Mouse (Mus musculus) hindbrain, embryonic 10.5 days (tissue): ENCODE results near the gene Clca1. TPM values are rescaled to one million over a fixed set of nuclear protein-coding genes. Genes with fewer than 3 reads are reported as not detected.

ENCODE experiments used
- DNase-seq: peaks from one replicate; pipeline ENCODE4 v3.0.0-alpha.2; 2017; ENCODE audit warnings: low spot score
- H3K27ac ChIP-seq: fragments of 300-500 bp; sonication (generic); 2 replicates; pipeline ENCODE4 v1.5.1; 2016; ENCODE audit warnings: mild to moderate bottlenecking, moderate library complexity
- H3K27me3 ChIP-seq: fragments of 300-500 bp; sonication (generic); 2 replicates; pipeline ENCODE4 v1.6.1; 2016; ENCODE audit warnings: mild to moderate bottlenecking; ENCODE audit not compliant: poor library complexity, insufficient read depth, severe bottlenecking
- H3K36me3 ChIP-seq: fragments of 300-500 bp; sonication (generic); 2 replicates; pipeline ENCODE4 v1.6.1; 2016; ENCODE audit warnings: mild to moderate bottlenecking, moderate library complexity
- H3K4me1 ChIP-seq: fragments of 300-500 bp; sonication (generic); replicated peaks from 2 replicates; pipeline ENCODE4 v1.6.1; 2016; ENCODE audit warnings: mild to moderate bottlenecking
- H3K4me3 ChIP-seq: fragments of 300-500 bp; sonication (generic); 2 replicates; pipeline ENCODE4 v1.5.1; 2016; ENCODE audit warnings: mild to moderate bottlenecking, moderate library complexity
- H3K9me3 ChIP-seq: fragments of 300-500 bp; sonication (generic); 2 replicates; pipeline ENCODE4 v1.6.1; 2016; ENCODE audit warnings: mild to moderate bottlenecking, moderate library complexity
- WGBS: fragments of 180-500 bp; shearing (Covaris S2); methylation state at CpG from one replicate; pipeline ENCODE4 v1.1.7; 2016; 5-methylcytosine and 5-hydroxymethylcytosine counted together
- polyA plus RNA-seq: library from polyadenylated mRNA; unstranded; fragments of >200 nt; fragmentation: Nextera tagmentation; extraction: Ambion mirVana; gene quantifications from 2 replicates; pipeline ENCODE4 v1.2.1, GENCODE M21; 2016

The Clca1 gene
- polyA plus RNA-seq, 1 experiment from 2014 or later: not detected

DNA sequence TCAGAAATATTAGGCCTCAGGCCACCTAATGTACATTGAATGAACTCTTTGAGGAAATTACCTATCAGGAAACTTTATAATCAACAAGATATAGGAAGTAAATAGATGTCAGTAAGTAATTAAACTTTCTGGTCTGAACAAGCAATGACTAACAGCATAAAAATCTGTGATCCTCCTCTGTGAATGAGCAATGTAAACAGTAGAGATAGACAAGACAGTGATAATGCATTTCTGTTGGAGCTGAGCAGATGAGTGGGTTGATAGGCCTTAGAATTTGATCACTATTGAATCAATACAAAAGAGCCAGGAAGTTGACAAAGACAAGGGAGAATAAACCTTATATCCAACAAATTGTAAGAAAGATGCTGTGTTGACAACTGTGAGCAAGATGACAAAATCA lies 40.0 kb downstream of the Clca1 start:
- Histone ChIP-seq H3K27ac (no peak overlapping the region), H3K36me3 (no peaks in the 10 kb centered on the region), H3K27me3 (no peaks in the 10 kb centered on the region), H3K4me3 (no peak overlapping the region), H3K4me1 (no peaks in the 10 kb centered on the region), H3K9me3 (no peaks in the 10 kb centered on the region)
- no peak for DNase-seq

DNA sequence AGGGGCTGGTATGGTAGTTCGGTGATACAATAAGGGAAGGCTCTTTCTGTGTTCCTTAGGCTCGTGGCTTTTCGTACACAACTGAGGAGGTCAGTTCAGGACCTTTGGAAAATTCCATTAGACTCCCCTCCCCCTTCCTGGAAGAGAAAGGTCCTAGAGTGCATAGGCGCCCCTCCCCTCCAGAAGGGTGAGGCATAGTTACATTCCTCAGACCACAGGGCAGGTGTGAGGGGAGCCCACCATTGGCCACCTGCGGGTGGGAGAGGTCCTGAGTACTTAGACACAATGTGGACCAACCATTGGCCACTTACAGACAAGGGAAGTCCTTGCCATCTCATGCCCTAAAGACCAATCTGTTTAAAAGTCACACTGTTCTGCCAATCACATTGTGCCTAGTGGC lies 46.7 kb downstream of the Clca1 start:
- WGBS: 80% methylated on average over 5 of the region's 5 CpGs
- H3K9me3 ChIP-seq: no peaks in the 10 kb centered on the region
- no peak overlapping the region for H3K4me3 ChIP-seq
- no peaks in the 10 kb centered on the region for H3K36me3 ChIP-seq
- no peak for DNase-seq
- H3K27me3 ChIP-seq: no peaks in the 10 kb centered on the region
- no peaks in the 10 kb centered on the region for H3K4me1 ChIP-seq
- no peak overlapping the region for H3K27ac ChIP-seq

DNA sequence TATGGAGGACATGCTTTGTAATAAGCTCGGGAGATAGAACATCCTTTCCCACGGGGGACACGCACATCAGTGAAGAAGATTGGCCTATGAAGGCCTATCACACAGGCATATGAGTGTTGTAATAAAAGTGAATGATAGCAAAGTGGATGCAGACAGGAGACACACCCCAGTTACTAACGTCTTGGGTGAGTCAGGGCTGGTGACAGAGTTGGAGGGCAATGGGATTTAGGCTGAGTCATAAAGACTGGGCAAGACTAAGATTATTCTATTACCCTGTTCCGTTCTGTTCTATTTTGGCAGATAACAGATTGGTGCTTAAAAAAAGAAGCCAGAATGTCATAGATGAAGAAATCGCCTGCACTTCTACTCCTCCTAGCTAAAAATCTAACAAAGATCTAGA lies 52.0 kb downstream of the Clca1 start:
- Histone ChIP-seq H3K27ac (no peak overlapping the region), H3K4me1 (peaks cover 5% of the 10 kb centered on the region; the same call in 1 of the 2 replicates)

DNA sequence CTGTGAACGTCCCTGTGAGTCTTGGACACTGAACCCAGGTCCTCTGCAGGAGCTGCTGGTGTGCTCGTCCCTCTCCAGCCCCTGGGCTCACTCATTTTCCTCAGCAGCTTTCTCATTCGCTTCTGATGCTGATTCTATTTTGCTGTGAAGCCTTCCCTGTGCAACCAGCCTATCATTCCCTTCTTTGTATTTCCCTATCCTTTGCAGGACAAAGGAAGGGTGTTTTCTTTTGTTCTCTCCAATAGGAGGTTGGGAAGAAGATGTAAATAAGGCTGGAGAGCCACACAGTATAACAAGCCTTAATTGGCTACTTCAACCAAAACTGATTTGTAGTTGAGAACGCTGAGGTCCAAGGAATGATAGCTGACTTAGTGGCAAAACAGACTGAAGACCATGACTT lies 54.9 kb downstream of the Clca1 start:
- 22% methylated on average over 4 of the region's 4 CpGs for WGBS
- H3K27ac ChIP-seq: no peak overlapping the region; the same call in 1 of the 2 replicates
- H3K4me1 ChIP-seq: peaks cover 5% of the 10 kb centered on the region; the same call in 1 of the 2 replicates
- no peaks in the 10 kb centered on the region for H3K9me3 ChIP-seq
- H3K27me3 ChIP-seq: no peaks in the 10 kb centered on the region
- H3K36me3 ChIP-seq: no peaks in the 10 kb centered on the region
- DNase-seq: no peak
- no peak overlapping the region for H3K4me3 ChIP-seq

More for the DNA sequence above, 52.0 kb downstream of the Clca1 start:
- Histone ChIP-seq H3K36me3 (no peaks in the 10 kb centered on the region), H3K27me3 (no peaks in the 10 kb centered on the region), H3K4me3 (no peak overlapping the region), H3K9me3 (no peaks in the 10 kb centered on the region)
- 90% methylated on average over 6 of the region's 6 CpGs for WGBS
- no peak for DNase-seq

DNA sequence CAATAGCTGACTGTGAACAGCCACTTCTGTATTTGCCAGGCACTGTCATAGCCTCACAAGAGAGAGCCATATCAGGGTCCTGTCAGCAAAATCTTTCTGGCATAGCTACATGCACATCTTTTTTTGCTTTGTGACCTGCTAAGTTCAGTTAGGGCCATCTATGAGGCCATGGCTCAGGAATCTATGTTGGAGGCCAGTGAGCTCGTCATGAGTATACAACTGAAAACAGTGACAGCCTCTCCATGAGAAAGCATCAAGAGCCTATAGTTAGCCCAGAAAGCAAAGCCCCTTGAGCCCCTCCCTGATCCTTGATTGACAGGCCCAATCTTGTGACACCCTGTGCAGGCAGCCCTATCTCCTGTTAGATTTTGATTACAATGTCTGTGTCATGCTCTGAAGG lies 56.5 kb downstream of the Clca1 start:
- H3K4me3 ChIP-seq: no peak overlapping the region
- WGBS: 63% methylated on average over 1 of the region's 1 CpGs
- H3K27me3 ChIP-seq: no peaks in the 10 kb centered on the region
- H3K4me1 ChIP-seq: peaks cover 8% of the 10 kb centered on the region; the same call in 1 of the 2 replicates
- H3K36me3 ChIP-seq: no peaks in the 10 kb centered on the region
- no peak for DNase-seq
- no peak overlapping the region for H3K27ac ChIP-seq
- H3K9me3 ChIP-seq: no peaks in the 10 kb centered on the region

DNA sequence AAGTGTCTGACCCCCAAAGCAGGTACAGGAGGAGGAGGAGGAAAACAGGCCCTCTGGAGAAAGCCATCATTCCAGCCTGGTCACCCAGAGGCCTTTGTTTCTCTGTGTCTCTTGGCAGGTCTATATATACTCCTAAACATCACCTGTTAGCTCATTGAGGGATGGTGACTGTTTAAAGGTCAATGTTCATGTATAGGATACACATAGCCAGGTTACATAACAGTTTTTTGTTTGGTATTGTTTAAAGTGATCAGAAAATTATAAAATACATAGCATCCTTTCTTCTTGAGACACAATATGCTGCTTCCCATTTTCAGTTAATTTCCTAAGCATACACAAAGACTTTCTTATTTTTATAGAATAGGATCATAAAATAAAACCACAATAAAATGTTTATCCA lies 57.6 kb downstream of the Clca1 start, which contains the start of gene Clca4a:
TSS of gene Clca4a (minus strand) at position 101 of the 400 bp plus-strand sequence.
- H3K9me3 ChIP-seq: no peaks in the 10 kb centered on the region
- H3K27ac ChIP-seq: no peak within 1 kb of the TSS
- DNase-seq: no peak

DNA sequence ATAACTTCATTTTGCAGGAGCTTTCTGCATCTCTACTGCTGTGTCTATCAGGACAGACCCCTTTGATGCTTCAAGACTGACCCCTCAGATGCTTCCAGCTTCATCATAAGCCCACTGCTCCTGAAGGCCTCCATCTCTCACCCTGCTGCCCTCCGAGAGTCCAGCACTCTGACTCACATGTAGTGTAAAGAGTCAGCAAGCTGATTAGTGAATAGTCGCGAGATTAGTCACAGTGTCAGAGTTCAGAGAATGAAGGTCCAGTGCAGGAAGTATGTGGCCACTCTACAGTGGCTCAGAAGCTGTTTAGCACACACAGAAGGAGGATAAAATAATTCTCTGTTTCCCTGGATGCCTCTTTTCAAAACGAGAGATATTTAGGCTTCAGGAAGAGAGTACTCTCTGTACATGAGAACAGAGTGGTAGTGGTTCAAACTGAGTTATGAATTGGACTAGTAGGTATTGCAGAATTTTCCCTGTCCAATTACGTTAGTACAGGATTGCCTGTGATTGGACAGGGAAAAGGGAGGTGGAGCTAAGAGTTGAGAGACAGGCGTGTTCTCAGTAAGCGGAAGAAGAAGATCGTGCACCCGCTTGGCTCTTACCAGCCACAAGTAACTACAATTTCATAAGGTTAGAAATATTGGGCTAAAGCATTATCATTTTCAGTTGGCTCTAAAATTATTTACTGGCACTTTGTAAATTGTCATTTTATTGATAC lies 60.9 kb downstream of the Clca1 start:
- 74% methylated on average over 9 of the region's 9 CpGs for WGBS
- no peaks in the 10 kb centered on the region for H3K27me3 ChIP-seq

More for the DNA sequence above, 57.6 kb downstream of the Clca1 start, which contains the start of gene Clca4a:
- Histone ChIP-seq H3K4me3 (no peak within 1 kb of the TSS), H3K4me1 (peaks cover 8% of the 10 kb centered on the region; the same call in 1 of the 2 replicates), H3K27me3 (no peaks in the 10 kb centered on the region), H3K36me3 (no peaks in the 10 kb centered on the region)

DNA sequence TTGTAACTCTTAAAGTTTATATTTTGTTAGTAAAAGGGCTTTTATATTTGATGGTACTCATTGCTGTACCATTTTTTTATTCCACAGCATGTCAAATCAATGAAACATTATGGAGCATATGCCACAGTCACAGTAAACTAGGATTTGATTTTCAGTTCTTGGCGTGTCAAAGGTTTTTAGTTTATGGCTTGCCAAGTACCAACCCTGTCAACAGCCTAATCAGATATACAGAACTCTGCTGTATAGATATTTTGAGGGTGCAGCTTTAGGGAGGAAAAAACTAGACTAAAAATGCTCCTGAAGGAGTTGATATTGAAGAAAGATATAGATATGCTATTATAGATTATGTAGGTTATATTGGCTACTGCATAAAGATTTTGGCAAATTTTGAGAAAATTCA lies 62.8 kb downstream of the Clca1 start:
- DNase-seq: no peak
- no peaks in the 10 kb centered on the region for H3K27me3 ChIP-seq
- no peaks in the 10 kb centered on the region for H3K36me3 ChIP-seq
- H3K27ac ChIP-seq: no peak overlapping the region
- 0 out of 2 replicates have a peak, but pooled peaks cover 3% of the 10 kb centered on the region for H3K4me1 ChIP-seq
- H3K9me3 ChIP-seq: no peaks in the 10 kb centered on the region
- no peak overlapping the region for H3K4me3 ChIP-seq
- WGBS: 86% methylated on average over 1 of the region's 1 CpGs

More for the DNA sequence above, 60.9 kb downstream of the Clca1 start:
- no peaks in the 10 kb centered on the region for H3K36me3 ChIP-seq
- H3K4me1 ChIP-seq: 0 out of 2 replicates have a peak, but pooled peaks cover 3% of the 10 kb centered on the region
- H3K27ac ChIP-seq: no peak overlapping the region
- H3K4me3 ChIP-seq: no peak overlapping the region
- DNase-seq: no peak
- H3K9me3 ChIP-seq: no peaks in the 10 kb centered on the region

DNA sequence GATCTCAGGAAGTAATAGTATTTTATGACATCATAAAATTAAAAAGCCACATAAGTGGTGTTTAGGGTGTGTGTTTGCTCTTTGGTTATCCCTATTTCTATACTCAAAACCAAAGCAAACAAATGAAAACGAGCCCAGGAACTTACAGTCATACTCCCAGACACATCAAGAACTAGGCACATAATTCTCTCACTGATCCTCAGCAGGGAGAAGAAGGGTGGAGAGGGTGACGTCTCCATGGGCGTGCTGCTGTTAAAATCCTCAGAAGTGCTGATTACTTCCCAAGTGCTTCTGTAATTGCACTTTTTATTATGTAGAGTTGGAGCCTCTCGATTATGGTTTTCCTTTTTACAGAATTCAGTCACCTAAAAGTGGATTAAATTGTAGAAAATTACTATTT lies 66.5 kb downstream of the Clca1 start:
- 76% methylated on average over 4 of the region's 4 CpGs for WGBS
- H3K27ac ChIP-seq: no peak overlapping the region
- H3K4me3 ChIP-seq: no peak overlapping the region
- H3K4me1 ChIP-seq: no peaks in the 10 kb centered on the region
- H3K36me3 ChIP-seq: no peaks in the 10 kb centered on the region
- no peaks in the 10 kb centered on the region for H3K27me3 ChIP-seq
- DNase-seq: no peak
- no peaks in the 10 kb centered on the region for H3K9me3 ChIP-seq

Other genes starting within 250 kb of the Clca1 start
- gene Clca3a2, start 213.3 kb downstream of the Clca1 start, polyA plus RNA-seq: not detected in 2 replicates
- not detected in 2 replicates for gene Clca3b, start 183.4 kb downstream of the Clca1 start, polyA plus RNA-seq
- gene Clca4b, start 100.2 kb downstream of the Clca1 start, polyA plus RNA-seq: not detected in 2 replicates
- gene Clca4a, start 57.7 kb downstream of the Clca1 start, polyA plus RNA-seq: 0.05 TPM in 1 of 2 replicates, not detected in the other
- 0.17 and 0.39 TPM in 2 replicates for gene Clca2, start 66.7 kb upstream of the Clca1 start, polyA plus RNA-seq
- 17.8 and 20.1 TPM in 2 replicates for gene Odf2l, start 85.8 kb upstream of the Clca1 start, polyA plus RNA-seq